Mouse (Mus musculus) midbrain, embryonic 13.5 days (tissue): ENCODE measurements at regions not wholly inside any gene's neighbourhood (a gene's known extent, or its start where the extent isn't known, plus 50 kb on each side); places are given as distances from the start of the nearest gene placed in this dataset.
A peak's percentile ranks its signal among the peaks of the same experiment; 100 is the strongest.

Experiments used
- ATAC-seq: fragments of 200-750 bp; cut with Nextera tagmentation; 2 replicates; pipeline ENCODE4 v1.8.0; 2017; ENCODE audit warnings: mild to moderate bottlenecking, moderate TSS enrichment, moderate library complexity
- H3K27ac ChIP-seq: fragments of 300-500 bp; sonication (generic); 2 replicates; pipeline ENCODE4 v1.5.1; 2015; ENCODE audit warnings: inconsistent platforms, mild to moderate bottlenecking, moderate library complexity
- H3K27me3 ChIP-seq: fragments of 300-500 bp; sonication (generic); 2 replicates; pipeline ENCODE4 v1.6.1; 2015; ENCODE audit warnings: mild to moderate bottlenecking, inconsistent platforms
- H3K36me3 ChIP-seq: fragments of 300-500 bp; sonication (generic); 2 replicates; pipeline ENCODE4 v1.6.1; 2015; ENCODE audit warnings: mild to moderate bottlenecking, inconsistent platforms
- H3K4me1 ChIP-seq: fragments of 300-500 bp; sonication (generic); replicated peaks from 2 replicates; pipeline ENCODE4 v1.6.1; 2015; ENCODE audit warnings: inconsistent platforms
- H3K4me2 ChIP-seq: fragments of 300-500 bp; sonication (generic); replicated peaks from 2 replicates; pipeline ENCODE4 v1.6.1; 2015; ENCODE audit warnings: moderate library complexity, mild to moderate bottlenecking, inconsistent platforms
- H3K4me3 ChIP-seq: fragments of 300-500 bp; sonication (generic); replicated peaks from 2 replicates; pipeline ENCODE4 v1.5.1; 2015; ENCODE audit warnings: mild to moderate bottlenecking, inconsistent platforms
- H3K9ac ChIP-seq: fragments of 300-500 bp; sonication (generic); replicated peaks from 2 replicates; pipeline ENCODE4 v1.6.1; 2015; ENCODE audit warnings: mild to moderate bottlenecking, inconsistent platforms
- H3K9me3 ChIP-seq: fragments of 300-500 bp; sonication (generic); 2 replicates; pipeline ENCODE4 v1.6.1; 2016; ENCODE audit warnings: mild to moderate bottlenecking, inconsistent platforms
- WGBS: fragments of 180-500 bp; shearing (Covaris S2); methylation state at CpG from one replicate; pipeline ENCODE4 v1.1.7; 2015; 5-methylcytosine and 5-hydroxymethylcytosine counted together

- no peak overlapping the region for H3K9ac ChIP-seq
- H3K9me3 ChIP-seq, result no peaks in the 10 kb centered on the region
- 0 out of 2 replicates have a peak, but pooled peaks cover 4% of the 10 kb centered on the region for H3K4me1 ChIP-seq
- no peak overlapping the region for H3K4me2 ChIP-seq
- H3K27ac ChIP-seq, result no peak overlapping the region
- 42% methylated on average over 2 of the region's 2 CpGs for WGBS
- no peaks in the 10 kb centered on the region for H3K36me3 ChIP-seq
- H3K27me3 ChIP-seq, result peaks cover 59% of the 10 kb centered on the region
- no peak for ATAC-seq
- no peak overlapping the region for H3K4me3 ChIP-seq
Measured at GRCm38 (mm10) chrX:99587284-99587683, 116.2 kb upstream of the Pja1 start.

GRCm38 (mm10) chrX:99586282-99586681, 115.2 kb upstream of the Pja1 start:
- Histone ChIP-seq H3K4me1 (0 out of 2 replicates have a peak, but pooled peaks cover 9% of the 10 kb centered on the region), H3K4me3 (no peak overlapping the region), H3K4me2 (no peak overlapping the region), H3K27ac (no peak overlapping the region), H3K9ac (no peak overlapping the region), H3K9me3 (no peaks in the 10 kb centered on the region), H3K27me3 (peaks cover 59% of the 10 kb centered on the region), H3K36me3 (no peaks in the 10 kb centered on the region)
- 55% methylated on average over 11 of the region's 11 CpGs for WGBS
- ATAC-seq, result no peak

- H3K4me2 ChIP-seq, result no peak overlapping the region
- peaks cover 63% of the 10 kb centered on the region for H3K27me3 ChIP-seq
- whole genome bisulfite sequencing, result 29% methylated on average over 3 of the region's 3 CpGs
- no peak overlapping the region for H3K4me3 ChIP-seq
- no peaks in the 10 kb centered on the region for H3K36me3 ChIP-seq
- H3K4me1 ChIP-seq, result 0 out of 2 replicates have a peak, but pooled peaks cover 9% of the 10 kb centered on the region
- no peak overlapping the region for H3K27ac ChIP-seq
- ATAC-seq, result peak; percentile 49; the same call in 1 of the 2 replicates
- H3K9ac ChIP-seq, result no peak overlapping the region
- no peaks in the 10 kb centered on the region for H3K9me3 ChIP-seq
Measured at GRCm38 (mm10) chrX:99585703-99586102, 114.6 kb upstream of the Pja1 start.

- H3K9ac ChIP-seq, result no peak overlapping the region
- no peaks in the 10 kb centered on the region for H3K9me3 ChIP-seq
- peaks cover 78% of the 10 kb centered on the region for H3K27me3 ChIP-seq
- H3K4me1 ChIP-seq, result 0 out of 2 replicates have a peak, but pooled peaks cover 9% of the 10 kb centered on the region
- ATAC-seq, result no peak
- no peak overlapping the region for H3K27ac ChIP-seq
- H3K36me3 ChIP-seq, result no peaks in the 10 kb centered on the region
- H3K4me2 ChIP-seq, result no peak overlapping the region
- WGBS, result 95% methylated on average over 9 of the region's 9 CpGs
- H3K4me3 ChIP-seq, result no peak overlapping the region
Measured at GRCm38 (mm10) chrX:99582611-99583010, 111.5 kb upstream of the Pja1 start.

- H3K36me3 ChIP-seq, result no peaks in the 10 kb centered on the region
- H3K4me1 ChIP-seq, result 0 out of 2 replicates have a peak, but pooled peaks cover 9% of the 10 kb centered on the region
- WGBS, result 45% methylated on average over 10 of the region's 10 CpGs
- peak; percentile 62 for ATAC-seq
- H3K9me3 ChIP-seq, result no peaks in the 10 kb centered on the region
- H3K4me2 ChIP-seq, result no peak overlapping the region
- no peak overlapping the region for H3K27ac ChIP-seq
- no peak overlapping the region for H3K4me3 ChIP-seq
- peaks cover 73% of the 10 kb centered on the region for H3K27me3 ChIP-seq
- H3K9ac ChIP-seq, result no peak overlapping the region
Measured at GRCm38 (mm10) chrX:99581632-99582466, 110.8 kb upstream of the Pja1 start.

- no peak overlapping the region for H3K27ac ChIP-seq
- peaks cover 74% of the 10 kb centered on the region for H3K27me3 ChIP-seq
- 72% methylated on average over 4 of the region's 4 CpGs for WGBS
- no peak overlapping the region for H3K9ac ChIP-seq
- no peak overlapping the region for H3K4me3 ChIP-seq
- ATAC-seq, result no peak
- H3K4me2 ChIP-seq, result no peak overlapping the region
- H3K9me3 ChIP-seq, result no peaks in the 10 kb centered on the region
- H3K4me1 ChIP-seq, result peaks cover 10% of the 10 kb centered on the region; the same call in 1 of the 2 replicates
- no peaks in the 10 kb centered on the region for H3K36me3 ChIP-seq
Measured at GRCm38 (mm10) chrX:99579206-99579605, 108.1 kb upstream of the Pja1 start.

GRCm38 (mm10) chrX:99578796-99579195, 107.7 kb upstream of the Pja1 start:
- no peaks in the 10 kb centered on the region for H3K36me3 ChIP-seq
- no peak overlapping the region for H3K4me3 ChIP-seq
- 77% methylated on average over 2 of the region's 2 CpGs for WGBS
- H3K4me1 ChIP-seq, result peaks cover 10% of the 10 kb centered on the region; the same call in 1 of the 2 replicates
- H3K9me3 ChIP-seq, result no peaks in the 10 kb centered on the region
- peaks cover 74% of the 10 kb centered on the region for H3K27me3 ChIP-seq
- H3K9ac ChIP-seq, result no peak overlapping the region
- no peak for ATAC-seq
- H3K4me2 ChIP-seq, result no peak overlapping the region
- no peak overlapping the region for H3K27ac ChIP-seq

GRCm38 (mm10) chrX:99575105-99575504, 104.0 kb upstream of the Pja1 start:
- no peaks in the 10 kb centered on the region for H3K9me3 ChIP-seq
- H3K27me3 ChIP-seq, result peaks cover 77% of the 10 kb centered on the region
- no peak overlapping the region for H3K4me2 ChIP-seq
- ATAC-seq, result peak; percentile 46; the same call in 1 of the 2 replicates
- WGBS, result 31% methylated on average over 5 of the region's 5 CpGs
- no peak overlapping the region for H3K27ac ChIP-seq
- H3K36me3 ChIP-seq, result no peaks in the 10 kb centered on the region
- no peak overlapping the region for H3K9ac ChIP-seq
- no peak overlapping the region for H3K4me3 ChIP-seq
- peaks cover 4% of the 10 kb centered on the region; the same call in 1 of the 2 replicates for H3K4me1 ChIP-seq

- no peak overlapping the region for H3K27ac ChIP-seq
- peak overlapping the region; percentile 46 for H3K4me2 ChIP-seq
- H3K4me1 ChIP-seq, result peaks cover 4% of the 10 kb centered on the region; the same call in 1 of the 2 replicates
- H3K9ac ChIP-seq, result no peak overlapping the region; the same call in 1 of the 2 replicates
- H3K4me3 ChIP-seq, result peak overlapping the region; percentile 15; the same call in 1 of the 2 replicates
- ATAC-seq, result peak; percentile 64
- no peaks in the 10 kb centered on the region for H3K36me3 ChIP-seq
- WGBS, result 31% methylated on average over 16 of the region's 18 CpGs
- peaks cover 77% of the 10 kb centered on the region for H3K27me3 ChIP-seq
- H3K9me3 ChIP-seq, result no peaks in the 10 kb centered on the region
Measured at GRCm38 (mm10) chrX:99574441-99575103, 103.5 kb upstream of the Pja1 start.

GRCm38 (mm10) chrX:99570161-99570560, 99.1 kb upstream of the Pja1 start:
- ATAC-seq, result no peak
- 87% methylated on average over 5 of the region's 5 CpGs for WGBS

GRCm38 (mm10) chrX:99568244-99568643, 97.2 kb upstream of the Pja1 start:
- Histone ChIP-seq H3K4me1 (peaks cover 14% of the 10 kb centered on the region), H3K36me3 (no peaks in the 10 kb centered on the region), H3K27me3 (peaks cover 92% of the 10 kb centered on the region), H3K4me2 (peak overlapping the region; percentile 35), H3K27ac (no peak overlapping the region), H3K9ac (0 out of 2 replicates have a peak overlapping the region, but pooled peaks have one; percentile 32), H3K9me3 (no peaks in the 10 kb centered on the region), H3K4me3 (no peak overlapping the region)
- ATAC-seq, result peak; percentile 54
- WGBS, result 31% methylated on average over 8 of the region's 10 CpGs

More at GRCm38 (mm10) chrX:99570161-99570560, 99.1 kb upstream of the Pja1 start:
- Histone ChIP-seq H3K4me1 (peaks cover 18% of the 10 kb centered on the region), H3K27me3 (peaks cover 87% of the 10 kb centered on the region), H3K9me3 (no peaks in the 10 kb centered on the region), H3K4me2 (no peak overlapping the region), H3K9ac (no peak overlapping the region), H3K27ac (no peak overlapping the region), H3K4me3 (no peak overlapping the region), H3K36me3 (no peaks in the 10 kb centered on the region)
